Mouse (Mus musculus) layer of hippocampus, adult 2 months (tissue): ENCODE measurements at regions not wholly inside any gene's neighbourhood (a gene's known extent, or its start where the extent isn't known, plus 50 kb on each side); places are given as distances from the start of the nearest gene placed in this dataset.

Source experiments
- DNase-seq, 2 experiments: peaks; one replicate each; pipeline ENCODE4 v3.0.0; 2022; ENCODE audit warnings: low spot score in 2 of 2
- H3K27ac ChIP-seq: fragments of 200-600 bp; 2 replicates; pipeline ENCODE4 v1.8.1; 2022
- H3K4me3 ChIP-seq: fragments of 200-600 bp; 2 replicates; pipeline ENCODE4 v1.8.1; 2022; ENCODE audit warnings: mild to moderate bottlenecking
- CTCF ChIP-seq: fragments of 200-600 bp; conservative IDR thresholded peaks from 2 replicates; pipeline ENCODE4 v1.8.1; 2022; ENCODE audit warnings: antibody characterized with exemption, mild to moderate bottlenecking, moderate library complexity

DNA sequence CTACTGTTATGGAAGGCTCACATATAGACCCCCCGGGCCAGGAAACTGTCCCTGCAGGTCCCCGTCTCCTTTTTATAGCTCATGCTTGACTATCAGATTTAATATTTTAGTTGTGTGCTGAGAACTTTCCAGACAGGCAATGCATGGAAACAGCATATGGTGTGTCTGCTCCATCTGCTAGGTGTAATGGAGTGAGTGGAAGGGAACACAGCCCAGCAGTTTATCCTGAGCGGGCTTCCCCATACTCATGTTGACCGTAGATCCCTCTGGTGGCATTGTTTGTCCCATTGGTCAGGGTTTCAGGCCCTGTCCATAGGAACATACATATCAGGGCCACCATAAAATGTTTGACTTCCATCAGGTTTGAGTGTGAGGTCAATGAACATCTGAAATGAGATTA lies 345.3 kb downstream of the Ankrd50 start:
- Histone ChIP-seq H3K27ac (no peak overlapping the region), H3K4me3 (no peak overlapping the region)
- peak; percentile 14 to 39 for DNase-seq
- no peak for TF ChIP-seq CTCF

DNA sequence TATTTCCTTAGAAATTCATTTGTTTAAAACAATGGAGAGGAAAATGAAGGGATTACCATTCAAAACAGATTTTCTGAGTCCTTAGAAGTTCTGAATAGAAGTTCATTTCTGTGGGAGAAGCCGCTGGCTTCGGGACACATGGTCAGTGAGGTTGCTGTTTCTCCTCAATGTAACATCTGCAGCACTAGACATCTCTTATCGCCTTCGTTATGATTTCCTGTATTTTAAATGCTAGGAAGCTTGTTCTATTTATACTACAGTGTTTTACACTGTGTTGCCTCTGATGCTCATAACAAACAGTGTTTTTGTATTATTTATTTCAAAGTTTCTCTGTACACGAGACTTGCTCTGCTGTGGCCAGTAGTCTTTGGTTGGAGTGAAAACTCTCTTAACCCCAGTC lies 346.6 kb downstream of the Ankrd50 start:
- DNase-seq: no peak
- no peak for TF ChIP-seq CTCF
- H3K27ac ChIP-seq: no peak overlapping the region
- H3K4me3 ChIP-seq: no peak overlapping the region

GRCm38 (mm10) chr3:38135808-38136214 lies 348.8 kb downstream of the Ankrd50 start:
- no peak overlapping the region for H3K4me3 ChIP-seq
- no peak for DNase-seq
- no peak for TF ChIP-seq CTCF

DNA sequence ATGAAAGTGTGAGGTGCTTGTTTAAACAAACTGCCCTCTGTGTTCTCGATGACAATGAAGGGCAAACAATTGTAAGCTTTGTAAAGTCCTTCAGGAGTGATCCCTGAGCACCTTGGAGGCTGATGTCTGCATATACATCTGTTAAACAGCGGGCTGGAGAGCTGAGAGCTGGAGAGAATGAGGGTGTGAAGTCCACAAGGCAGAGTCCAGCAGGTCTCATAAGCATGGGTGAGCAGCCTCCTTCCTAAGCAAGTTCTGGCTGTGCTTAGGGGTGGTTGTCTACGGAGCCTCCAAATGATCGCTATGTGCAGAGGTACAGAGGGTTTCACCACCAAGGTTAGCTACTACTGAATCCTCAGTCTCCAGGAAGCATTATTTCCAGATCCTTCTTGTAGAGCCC lies 350.2 kb downstream of the Ankrd50 start:
- Histone ChIP-seq H3K4me3 (no peak overlapping the region), H3K27ac (no peak overlapping the region)
- DNase-seq: no peak
- no peak for TF ChIP-seq CTCF

More at GRCm38 (mm10) chr3:38135808-38136214, 348.8 kb downstream of the Ankrd50 start:
- no peak overlapping the region for H3K27ac ChIP-seq

GRCm38 (mm10) chr3:38131887-38132220 lies 352.8 kb downstream of the Ankrd50 start:
- H3K27ac ChIP-seq: no peak overlapping the region
- H3K4me3 ChIP-seq: no peak overlapping the region
- no peak for DNase-seq
- no peak for TF ChIP-seq CTCF

DNA sequence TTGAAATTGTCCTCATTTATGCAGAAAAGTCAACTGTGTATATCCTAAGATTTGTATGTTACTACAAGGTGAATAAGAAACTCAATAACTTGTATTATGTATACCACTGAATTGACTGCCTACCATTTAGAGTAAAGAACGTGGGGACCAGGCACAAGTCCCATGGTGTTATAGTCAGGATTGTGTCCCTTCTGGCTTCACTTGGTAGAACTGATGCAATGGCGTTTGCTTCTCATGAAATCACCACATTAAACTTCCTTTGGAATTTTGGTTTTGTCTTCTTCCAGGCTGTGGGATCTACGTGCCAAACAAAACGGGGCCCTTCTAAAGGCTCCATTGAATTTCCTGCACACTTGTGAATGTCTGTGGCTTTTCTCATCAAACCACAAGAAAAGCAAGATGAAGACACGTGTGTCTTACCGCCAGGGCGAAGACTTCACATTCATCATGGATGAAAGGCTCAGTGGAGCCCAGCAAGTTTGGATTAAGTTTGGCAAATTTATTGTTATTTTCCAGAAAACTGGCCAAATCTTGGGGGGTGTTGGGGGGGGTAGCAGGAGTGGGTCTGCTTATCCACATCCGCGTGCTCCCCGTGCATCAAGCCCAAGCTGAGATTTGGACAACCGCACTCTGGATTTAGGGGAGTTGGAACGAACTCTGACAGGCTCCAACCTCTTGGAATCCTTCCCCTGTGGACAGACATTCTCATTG lies 353.3 kb downstream of the Ankrd50 start:
- no peak for TF ChIP-seq CTCF
- no peak for DNase-seq
- no peak overlapping the region for H3K27ac ChIP-seq
- no peak overlapping the region for H3K4me3 ChIP-seq

DNA sequence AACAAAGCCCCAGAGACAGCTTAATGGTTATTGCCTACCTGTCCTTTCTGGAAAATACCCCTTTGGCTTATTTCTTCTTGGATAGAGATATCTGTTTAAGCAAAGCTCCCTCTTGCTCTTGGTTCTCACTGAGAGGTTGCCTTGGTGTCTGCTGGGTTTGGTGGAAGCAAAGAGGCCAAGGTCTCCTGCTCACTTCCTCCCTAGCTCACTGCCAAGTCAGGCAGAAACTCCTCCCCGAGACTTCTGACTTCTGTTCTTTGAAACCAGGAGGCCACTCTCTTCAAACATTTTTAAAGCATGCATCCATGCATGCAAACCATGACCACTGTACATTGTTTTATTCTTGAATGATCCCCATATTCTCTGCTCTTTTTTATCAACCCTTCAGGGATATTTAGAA lies 354.6 kb downstream of the Ankrd50 start:
- TF ChIP-seq CTCF: no peak
- H3K27ac ChIP-seq: no peak overlapping the region
- no peak for DNase-seq
- no peak overlapping the region for H3K4me3 ChIP-seq

GRCm38 (mm10) chr3:38129167-38129500 lies 355.5 kb downstream of the Ankrd50 start:
- Histone ChIP-seq H3K27ac (no peak overlapping the region), H3K4me3 (no peak overlapping the region)
- no peak for TF ChIP-seq CTCF
- DNase-seq: no peak

- Histone ChIP-seq H3K4me3 (no peak overlapping the region), H3K27ac (no peak overlapping the region)
- DNase-seq: no peak
- no peak for TF ChIP-seq CTCF
These were observed 356.0 kb downstream of the Ankrd50 start for GRCm38 (mm10) chr3:38128486-38129166.

DNA sequence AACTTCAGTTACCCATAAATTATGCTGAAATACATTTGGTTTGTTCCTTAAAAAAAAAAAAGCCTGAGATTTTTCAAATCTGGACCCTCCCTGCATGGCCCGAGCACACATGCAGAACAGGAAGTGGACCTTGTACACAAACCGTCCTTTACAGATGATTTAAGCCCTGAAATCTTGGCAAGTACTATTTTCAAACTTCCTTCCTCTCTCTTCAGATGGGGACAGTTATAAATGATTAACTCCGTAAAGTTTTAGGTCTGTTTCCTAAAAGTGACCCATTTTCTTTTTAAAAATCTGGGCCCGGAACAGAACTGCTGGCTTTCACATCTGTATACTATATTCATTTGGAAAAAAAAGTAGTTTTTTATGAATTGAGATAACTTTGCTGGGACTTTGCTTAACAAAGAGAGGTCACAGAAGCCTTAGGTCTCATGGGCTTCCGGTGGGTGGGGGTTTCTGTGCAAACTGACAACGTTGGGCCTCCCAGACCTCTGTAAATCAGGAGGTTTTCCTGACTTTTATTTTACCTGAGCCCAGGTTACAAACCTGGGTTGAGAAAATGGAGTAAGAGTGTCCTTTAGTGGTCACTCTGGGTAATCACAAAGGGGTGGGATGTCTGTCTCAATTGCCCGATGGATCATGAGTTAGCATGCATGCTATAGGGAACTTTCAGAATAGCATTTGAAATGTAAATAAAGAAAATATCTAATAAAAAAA lies 368.4 kb downstream of the Ankrd50 start:
- DNase-seq: no peak
- Histone ChIP-seq H3K4me3 (no peak overlapping the region), H3K27ac (no peak overlapping the region)
- TF ChIP-seq CTCF: peak; percentile 61

- Histone ChIP-seq H3K27ac (no peak overlapping the region), H3K4me3 (no peak overlapping the region)
- no peak for DNase-seq
- TF ChIP-seq CTCF: no peak
These were observed 372.1 kb downstream of the Ankrd50 start for GRCm38 (mm10) chr3:38112568-38112967.

GRCm38 (mm10) chr3:38105022-38105857 lies 379.4 kb downstream of the Ankrd50 start:
- DNase-seq: no peak

DNA sequence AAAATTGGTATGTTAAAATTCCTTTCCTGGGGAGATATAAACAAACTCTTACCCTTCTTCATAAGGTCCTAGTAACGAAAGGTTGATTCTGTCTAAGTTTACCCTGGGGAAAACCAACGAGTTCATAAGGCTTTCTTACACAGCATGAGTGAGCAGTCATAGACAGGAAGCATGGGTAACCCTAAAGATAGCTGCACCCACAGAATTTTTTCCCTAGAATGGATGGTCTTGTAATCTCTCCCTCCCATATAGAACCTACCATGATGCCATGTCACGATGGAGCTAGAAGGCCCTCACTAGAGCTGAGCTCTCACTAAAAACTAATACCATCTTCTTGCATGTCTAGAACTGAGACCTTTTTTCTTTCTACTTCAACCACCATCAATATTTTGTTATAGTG lies 380.1 kb upstream of the Gm5148 start:
- Histone ChIP-seq H3K27ac (no peak overlapping the region), H3K4me3 (no peak overlapping the region)
- TF ChIP-seq CTCF: no peak
- DNase-seq: no peak

More at GRCm38 (mm10) chr3:38105022-38105857, 379.4 kb downstream of the Ankrd50 start:
- no peak for TF ChIP-seq CTCF
- H3K4me3 ChIP-seq: no peak overlapping the region
- no peak overlapping the region for H3K27ac ChIP-seq
